Mouse (Mus musculus): ENCODE data around the gene 4930470P17Rik.

DNA sequence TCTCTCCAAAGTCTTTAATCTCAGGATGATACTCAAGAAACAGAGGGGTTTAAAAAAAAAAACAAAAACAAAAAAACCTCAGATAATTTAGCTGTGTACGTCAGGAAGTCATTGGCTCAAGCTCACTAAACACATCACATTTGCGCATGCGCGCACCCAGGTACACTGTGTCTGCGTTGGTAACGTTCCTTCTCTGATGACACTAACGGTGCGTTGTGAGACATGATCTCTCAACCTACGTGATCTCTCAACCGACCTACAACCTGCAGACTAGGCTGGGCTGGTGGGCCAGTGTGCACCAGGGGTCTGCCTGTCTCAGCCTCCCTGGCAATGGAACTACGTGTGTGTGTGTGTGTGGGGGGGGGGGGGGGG lies 67.0 kb downstream of the 4930470P17Rik start:
- TF ChIP-seq POLR2A (IDR thresholded peaks at IDR 0.05; ENCODE audit: low read depth, low read length), result no peak
- TF ChIP-seq SIN3A (IDR thresholded peaks at IDR 0.05; ENCODE audit: low read length), result no peak
- TF ChIP-seq NELFE (IDR thresholded peaks at IDR 0.05; ENCODE audit: low read depth, low read length), result no peak
- TF ChIP-seq NRF1 (IDR thresholded peaks at IDR 0.05; ENCODE audit: low read depth, low read length), result no peak
- TF ChIP-seq CHD2 (IDR thresholded peaks at IDR 0.05; ENCODE audit: low read length), result no peak

All from CH12.LX (cell line).